Mouse (Mus musculus) erythroblast, embryonic 14.5 days (primary cell): Measurements from ENCODE around the gene Itgb6.

Experiments used
- GATA1 ChIP-seq: IDR thresholded peaks from 2 replicates; pipeline ENCODE4 v1.6.1; 2012; ENCODE audit warnings: low read length, inconsistent platforms, mixed read lengths
- TAL1 ChIP-seq: IDR thresholded peaks from 3 replicates; pipeline ENCODE4 v1.6.1; 2012; ENCODE audit warnings: low read length, inconsistent platforms, mixed read lengths

DNA sequence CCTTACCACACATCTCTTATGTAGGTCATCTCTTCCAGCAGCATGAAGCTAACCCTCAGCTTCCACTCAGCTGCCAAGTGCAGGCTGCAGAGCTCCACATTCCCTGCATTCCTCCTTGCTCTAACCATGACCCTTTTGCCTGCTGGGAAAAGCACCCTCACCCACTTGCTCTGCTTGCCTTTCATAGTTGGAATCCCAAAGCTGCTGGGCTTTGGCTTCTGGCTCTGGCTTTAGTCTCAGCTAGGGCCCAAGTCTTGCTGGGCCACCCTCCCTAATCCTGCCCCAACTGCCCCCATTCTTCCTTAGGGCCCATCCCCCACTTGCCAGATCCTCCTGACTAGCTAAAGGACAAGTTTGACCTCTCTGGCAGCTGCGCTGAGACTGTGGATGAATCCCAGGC lies 24.3 kb downstream of the Itgb6 start:
- TF ChIP-seq GATA1, result no peak
- no peak for TF ChIP-seq TAL1
